Mouse (Mus musculus) cortical plate, adult 2 months (tissue): ENCODE results near the gene Prss50. TPM values are rescaled to one million over a fixed set of nuclear protein-coding genes. Genes with fewer than 3 reads are reported as not detected.
"Not testable (repeated sequence)": the region's sequence is repeated elsewhere in the genome, so short reads cannot be mapped to it uniquely, and the experiment has no call there.

Source experiments
- H3K27ac ChIP-seq: fragments of 200-500 bp; 2 replicates; pipeline ENCODE4 v1.5.1; 2012; ENCODE audit warnings: low read length, control low read depth, inconsistent platforms; ENCODE audit not compliant: insufficient read depth
- H3K4me1 ChIP-seq: fragments of 200-500 bp; 2 replicates; pipeline ENCODE4 v1.6.1; 2011; ENCODE audit warnings: low read length; ENCODE audit not compliant: control insufficient read depth, insufficient read depth
- H3K4me3 ChIP-seq: fragments of 200-500 bp; 2 replicates; pipeline ENCODE4 v1.5.1; 2011; ENCODE audit warnings: mild to moderate bottlenecking, low read length, control low read depth; ENCODE audit not compliant: insufficient read depth
- CTCF ChIP-seq: fragments of 200-500 bp; IDR thresholded peaks from 2 replicates; pipeline ENCODE4 v1.5.1; 2011; ENCODE audit warnings: mild to moderate bottlenecking, control low read depth, low read length; ENCODE audit not compliant: insufficient read depth; ENCODE audit errors: extremely low read depth
- POLR2A ChIP-seq: fragments of 200-500 bp; IDR thresholded peaks from 2 replicates; pipeline ENCODE4 v1.6.1; 2011; ENCODE audit warnings: mild to moderate bottlenecking, low read length, control low read depth; ENCODE audit not compliant: insufficient read depth; ENCODE audit errors: extremely low read depth
- polyA plus RNA-seq: library from polyadenylated mRNA; depleted of rRNA; stranded (reverse); fragments of >200 nt; gene quantifications from 2 replicates; pipeline ENCODE4 v1.2.3, GENCODE M21; 2012; rRNA removed

Gene Prss50
- polyA plus RNA-seq = 0.95 and 1.1 TPM in 2 replicates

- H3K4me3 ChIP-seq = no peak within 1 kb of the TSS
- no peaks in the 10 kb centered on the region for H3K4me1 ChIP-seq
- TF ChIP-seq POLR2A (no peak), CTCF (peak; percentile 12; the same call in 1 of the 2 replicates)
- H3K27ac ChIP-seq = no peak within 1 kb of the TSS
These were observed at the start of gene Prss50 for GRCm38 (mm10) chr9:110857781-110858472. Prss50 (plus strand) TSS chr9:110857967.

GRCm38 (mm10) chr9:110810051-110810450 lies 47.7 kb upstream of the Prss50 start:
- Histone ChIP-seq H3K27ac (no peak overlapping the region), H3K4me3 (no peak overlapping the region), H3K4me1 (no peaks in the 10 kb centered on the region)
- TF ChIP-seq POLR2A (no peak), CTCF (no peak)

GRCm38 (mm10) chr9:110813789-110814188 lies 44.0 kb upstream of the Prss50 start, which contains the start of gene Prss44:
Prss44 (plus strand) TSS chr9:110813994.
- Histone ChIP-seq H3K4me3 (no peak within 1 kb of the TSS), H3K4me1 (no peaks in the 10 kb centered on the region), H3K27ac (no peak within 1 kb of the TSS)
- TF ChIP-seq CTCF = no peak
- TF ChIP-seq POLR2A = no peak

DNA sequence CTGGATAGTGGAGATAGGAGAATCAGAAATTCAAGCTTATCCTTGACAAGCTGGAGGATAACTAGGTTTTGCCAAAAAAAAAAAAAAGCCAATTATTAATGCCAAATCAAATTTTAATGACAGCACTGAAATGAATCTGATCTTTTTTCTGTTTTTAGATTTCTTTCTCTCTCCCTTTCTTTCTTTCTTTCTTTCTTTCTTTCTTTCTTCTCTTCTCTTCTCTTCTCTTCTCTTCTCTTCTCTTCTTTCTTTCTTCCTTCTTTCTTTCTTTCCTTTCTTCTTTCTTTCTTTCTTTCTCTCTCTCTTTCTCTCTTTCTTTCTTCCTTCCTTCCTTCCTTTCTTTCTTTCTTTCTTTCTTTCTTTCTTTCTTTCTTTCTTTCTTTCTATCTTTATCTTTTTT lies 37.2 kb upstream of the Prss50 start:
- not testable (repeated sequence) for H3K4me3 ChIP-seq, H3K27ac ChIP-seq, H3K4me1 ChIP-seq

GRCm38 (mm10) chr9:110821436-110821835 lies 36.3 kb upstream of the Prss50 start:
- no peak overlapping the region for H3K4me3 ChIP-seq
- H3K4me1 ChIP-seq = no peaks in the 10 kb centered on the region
- TF ChIP-seq CTCF (no peak), POLR2A (no peak)
- H3K27ac ChIP-seq = no peak overlapping the region

DNA sequence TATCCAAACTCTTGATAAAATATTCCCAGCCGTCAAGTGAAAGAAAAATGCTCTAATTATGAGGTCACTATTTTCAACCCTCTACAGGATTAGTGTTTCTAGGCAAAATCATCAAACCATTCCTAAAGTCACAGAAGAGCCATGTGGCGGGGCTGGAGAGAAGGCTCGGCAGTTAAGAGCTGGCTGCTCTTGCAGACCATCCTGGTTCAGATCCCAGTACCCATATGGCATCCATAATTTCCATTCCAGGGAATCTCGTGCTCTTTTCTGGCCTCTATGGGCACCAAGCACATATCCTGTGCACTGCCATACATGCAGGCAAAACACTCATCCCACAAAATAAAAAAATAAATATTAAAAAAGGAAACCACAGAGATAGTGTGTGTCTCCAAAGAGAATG lies 32.3 kb upstream of the Prss50 start:
- Histone ChIP-seq H3K27ac (no peak overlapping the region), H3K4me1 (no peaks in the 10 kb centered on the region), H3K4me3 (no peak overlapping the region)
- TF ChIP-seq POLR2A (no peak), CTCF (no peak)

- Histone ChIP-seq H3K4me3 (no peak overlapping the region), H3K4me1 (no peaks in the 10 kb centered on the region), H3K27ac (no peak overlapping the region)
- no peak for TF ChIP-seq POLR2A
- TF ChIP-seq CTCF = no peak
These were observed 31.9 kb upstream of the Prss50 start for GRCm38 (mm10) chr9:110825832-110826231.

- no peak within 1 kb of the TSS for H3K4me3 ChIP-seq
- H3K27ac ChIP-seq = no peak within 1 kb of the TSS
- H3K4me1 ChIP-seq = no peaks in the 10 kb centered on the region
- TF ChIP-seq POLR2A = no peak
- TF ChIP-seq CTCF = no peak
These were observed 31.4 kb upstream of the Prss50 start, which contains the start of gene Prss43 for GRCm38 (mm10) chr9:110826390-110826789. Prss43 (plus strand) TSS chr9:110826690.

GRCm38 (mm10) chr9:110833021-110833420 lies 24.7 kb upstream of the Prss50 start:
- H3K4me3 ChIP-seq = no peak overlapping the region
- H3K4me1 ChIP-seq = no peaks in the 10 kb centered on the region
- TF ChIP-seq POLR2A (no peak), CTCF (no peak)
- H3K27ac ChIP-seq = no peak overlapping the region

- TF ChIP-seq CTCF = no peak
- no peak for TF ChIP-seq POLR2A
- no peak within 1 kb of the TSS for H3K4me3 ChIP-seq
- H3K4me1 ChIP-seq = no peaks in the 10 kb centered on the region
- H3K27ac ChIP-seq = no peak within 1 kb of the TSS
These were observed 23.4 kb upstream of the Prss50 start, which contains the start of gene Prss45 for GRCm38 (mm10) chr9:110834411-110834810. Prss45 (plus strand) TSS chr9:110834588.
